ENCODE assay signal across 14 mouse cellular contexts in the genomic region with DNA sequence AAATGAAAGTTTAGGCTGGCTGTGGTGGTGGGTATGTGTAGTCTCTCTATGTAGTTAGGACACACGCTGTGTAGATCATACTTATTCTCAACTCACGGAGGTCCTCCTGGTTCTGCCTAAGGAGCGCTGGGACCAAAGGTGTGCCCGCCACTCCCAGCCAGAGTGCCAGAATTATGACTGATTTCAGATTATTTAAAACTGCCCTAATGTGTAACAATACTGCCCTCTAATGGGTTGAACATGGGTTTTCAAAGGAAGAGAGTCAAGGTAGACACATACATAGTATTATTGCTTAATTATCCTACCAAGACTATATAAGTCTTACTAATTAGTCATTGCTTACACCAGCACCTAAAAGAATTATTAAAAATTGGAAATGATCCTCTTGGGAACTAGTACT. TPM values are rescaled to one million over a fixed set of nuclear protein-coding genes. Genes with fewer than 3 reads are reported as not detected.
DNase-seq lines count a peak whose midpoint lies in the region; ATAC-seq and TF ChIP-seq lines count a peak whose summit lies in the region.
"Had no signal": no experiment of that assay in that cellular context is flagged by ENCODE, and none has a peak within 500 bp of the region (broad histone marks: within the 10 kb centered on the region; RNA-seq: fewer than 3 reads in every experiment).

No protein-coding gene starts in this region.

- 80% methylated on average over 4 of the region's 4 CpGs for WGBS in liver, adult 2 months
- WGBS in liver, embryonic 11.5 days = 97% methylated on average over 4 of the region's 4 CpGs

- peaks cover 59% of the 10 kb centered on the region for H3K36me3 ChIP-seq in liver, adult 2 months (ENCODE audit: control insufficient read depth, insufficient read depth, low read length)
- H3K36me3 ChIP-seq in liver, embryonic 11.5 days (ENCODE audit: control insufficient read depth, insufficient read depth, low read length) = peaks cover 38% of the 10 kb centered on the region

- no peaks in the 10 kb centered on the region for H3K27me3 ChIP-seq in liver, adult 2 months (ENCODE audit: control insufficient read depth, insufficient read depth, low read length)
- H3K27me3 ChIP-seq in liver, embryonic 11.5 days (replicated peaks; ENCODE audit: control insufficient read depth, insufficient read depth, low read length) = no peaks in the 10 kb centered on the region
- H3K27me3 ChIP-seq: stomach, embryonic 15.5 days had no signal

- TF ChIP-seq CTCF in liver, adult 2 months (IDR thresholded peaks at IDR 0.05; ENCODE audit: low read depth, low read length) = peak; percentile 59

- no peak for ATAC-seq in liver, embryonic 11.5 days (replicated peaks; ENCODE audit: low FRiP score)
- peak; percentile 39 for ATAC-seq in CD4-positive, CD25-positive, alpha-beta regulatory T cell, adult 4 months
- peak; percentile 76 for ATAC-seq in megakaryocyte progenitor cell, adult 5-6 weeks (replicated peaks; ENCODE audit: poor library complexity)

- no peaks in the 10 kb centered on the region; the same call in 1 of the 2 replicates for H3K79me2 ChIP-seq in liver, adult 2 months (ENCODE audit: control insufficient read depth, insufficient read depth, low read length)

- no peaks in the 10 kb centered on the region for H3K9me3 ChIP-seq in liver, embryonic 11.5 days (ENCODE audit: control insufficient read depth, low read length)
- H3K9me3 ChIP-seq: stomach, embryonic 15.5 days had no signal

- no peak overlapping the region for H3K27ac ChIP-seq in liver, adult 2 months (replicated peaks; ENCODE audit: insufficient read depth, low read depth, low read length)
- H3K27ac ChIP-seq in liver, embryonic 11.5 days (ENCODE audit: low read depth, low read length) = no peak overlapping the region
- H3K27ac ChIP-seq: hindbrain, embryonic 14.5 days; macrophage; stomach, embryonic 15.5 days had no signal

- H3K4me1 ChIP-seq in liver, adult 2 months (ENCODE audit: control insufficient read depth, insufficient read depth, low read length) = no peaks in the 10 kb centered on the region
- no peaks in the 10 kb centered on the region; the same call in 1 of the 2 replicates for H3K4me1 ChIP-seq in liver, embryonic 11.5 days (replicated peaks; ENCODE audit: control insufficient read depth, insufficient read depth, low read length)

- no peak overlapping the region for H3K4me3 ChIP-seq in liver, adult 2 months (ENCODE audit: insufficient read depth, low read depth, low read length)
- H3K4me3 ChIP-seq in liver, embryonic 11.5 days (ENCODE audit: low read depth, low read length) = no peak overlapping the region
- H3K4me3 ChIP-seq: stomach, embryonic 15.5 days had no signal

- TF ChIP-seq POLR2A in liver, adult 2 months (IDR thresholded peaks at IDR 0.05; ENCODE audit: extremely low read depth, insufficient read depth, low read length) = no peak

- H3K9ac ChIP-seq in liver, adult 2 months (ENCODE audit: low read depth, low read length) = no peak overlapping the region
- no peak overlapping the region for H3K9ac ChIP-seq in liver, embryonic 11.5 days (ENCODE audit: low read depth, low read length)
- H3K9ac ChIP-seq: hindbrain, embryonic 14.5 days; stomach, embryonic 15.5 days had no signal

- DNase-seq in cerebellum, postnatal 10 days = peak; percentile 16 to 36
- DNase-seq in cerebellum, adult 8-10 months = no peak
- DNase-seq in liver, adult 2 months (ENCODE audit: extremely low read depth, low read depth, low spot score) = peak; percentile 37
- DNase-seq in liver, embryonic 11.5 days (ENCODE audit: low spot score) = no peak
- no peak for DNase-seq in right cerebral cortex, postnatal 36 days (ENCODE audit: low spot score in 2 of 2)
- DNase-seq in ovary, postnatal 14 days (ENCODE audit: low spot score) = no peak
- DNase-seq: cerebellum, postnatal 36 days had no signal

- H3K4me2 ChIP-seq in liver, embryonic 11.5 days = no peak overlapping the region
- H3K4me2 ChIP-seq: hindbrain, embryonic 14.5 days; stomach, embryonic 15.5 days had no signal

RNA-seq across cellular contexts. Expression of gene P4ha1, which starts 35.6 kb away (rescaled TPM):
- 6.4 and 9.1 TPM in 2 replicates for total RNA-seq in liver, adult 2 months (2014; rRNA removed)
- 3.0 and 4.7 TPM in 2 replicates for polyA plus RNA-seq in liver, adult 2 months (2012; rRNA removed)
- 60.6 and 61.1 TPM in 2 replicates for polyA plus RNA-seq in liver, embryonic 11.5 days (2014; fragmentation: Nextera tagmentation; extraction: Ambion mirVana)
- 10 to 100 TPM; 53.7 to 54.3 TPM for polyA plus RNA-seq in CD4-positive, CD25-positive, alpha-beta regulatory T cell, adult 4 months (2017; shearing (Covaris generic))
- 17.4 and 20.1 TPM in 2 replicates for total RNA-seq in megakaryocyte progenitor cell, adult 5-6 weeks (2015)
- total RNA-seq in megakaryocyte progenitor cell, adult 5-6 weeks (2017) = 39.4 and 41.8 TPM in 2 replicates

RNA-seq across cellular contexts. Expression of gene Gm10273, which starts 36.7 kb away (rescaled TPM):
- 3.2 and 7.0 TPM in 2 replicates for total RNA-seq in liver, adult 2 months (2014; rRNA removed)
- polyA plus RNA-seq in liver, adult 2 months (2012; rRNA removed) = 3.8 and 5.5 TPM in 2 replicates
- polyA plus RNA-seq in liver, embryonic 11.5 days (2014; fragmentation: Nextera tagmentation; extraction: Ambion mirVana) = 9.2 and 10.1 TPM in 2 replicates
- polyA plus RNA-seq in CD4-positive, CD25-positive, alpha-beta regulatory T cell, adult 4 months (2017; shearing (Covaris generic)) = 10 to 100 TPM; 52.8 to 77.1 TPM
- total RNA-seq in megakaryocyte progenitor cell, adult 5-6 weeks (2015) = 67.4 and 68.7 TPM in 2 replicates
- total RNA-seq in megakaryocyte progenitor cell, adult 5-6 weeks (2017) = 51.9 and 123 TPM in 2 replicates

RNA-seq across cellular contexts. Expression of gene Pla2g12b, which starts 44.7 kb away (rescaled TPM):
- 58.5 and 63.4 TPM in 2 replicates for total RNA-seq in liver, adult 2 months (2014; rRNA removed)
- polyA plus RNA-seq in liver, adult 2 months (2012; rRNA removed) = 66.6 and 69.9 TPM in 2 replicates
- polyA plus RNA-seq in liver, embryonic 11.5 days (2014; fragmentation: Nextera tagmentation; extraction: Ambion mirVana) = 45.7 and 46.7 TPM in 2 replicates
- not detected for polyA plus RNA-seq in CD4-positive, CD25-positive, alpha-beta regulatory T cell, adult 4 months (2017; shearing (Covaris generic))
- total RNA-seq in megakaryocyte progenitor cell, adult 5-6 weeks (2015) = not detected in 2 replicates
- total RNA-seq in megakaryocyte progenitor cell, adult 5-6 weeks (2017) = not detected in 2 replicates
- total RNA-seq: heart, adult 8-10 months; left cerebral cortex, postnatal 25 days had no signal
- polyA plus RNA-seq: hindbrain, embryonic 14.5 days; macrophage had no signal

Comparison
In these comparisons a context has a peak if more than half of its experiments do, and no peak if none do; other contexts are left out.
1. DNase-seq: peak in cerebellum, postnatal 10 days (2 of 2) and liver, adult 2 months (single experiment); none in cerebellum, adult 8-10 months (single experiment), liver, embryonic 11.5 days (single experiment), right cerebral cortex, postnatal 36 days (0 of 2) and ovary, postnatal 14 days (single experiment).
2. RNA of gene Pla2g12b, which starts 44.7 kb away (polyA plus RNA-seq): 66.6 to 69.9 TPM in liver, adult 2 months and 45.7 to 46.7 TPM in liver, embryonic 11.5 days; not detected in CD4-positive, CD25-positive, alpha-beta regulatory T cell, adult 4 months; every median in the first group is over 10 times any median in the second.